Mouse (Mus musculus) lung, postnatal 25 days (tissue): ENCODE results near the gene Enpp4.

Experiments
- DNase-seq: peaks from one replicate; pipeline ENCODE4 v3.0.0; 2022; ENCODE audit warnings: low spot score

Enpp4 gene

GRCm38 (mm10) chr17:44105287-44106138 lies at the start of gene Enpp4:
Gene Enpp4, minus strand, starts transcription at chr17:44105809.
- peak; percentile 92 for DNase-seq

GRCm38 (mm10) chr17:44155204-44155603 lies 49.6 kb upstream of the Enpp4 start:
- peak; percentile 42 for DNase-seq

GRCm38 (mm10) chr17:44153871-44154270 lies 48.3 kb upstream of the Enpp4 start:
- peak; percentile 48 for DNase-seq

GRCm38 (mm10) chr17:44151889-44152288 lies 46.3 kb upstream of the Enpp4 start:
- peak; percentile 67 for DNase-seq

- DNase-seq, result peak; percentile 66
These were observed 45.5 kb upstream of the Enpp4 start for GRCm38 (mm10) chr17:44151130-44151529.

- no peak for DNase-seq
These were observed 42.7 kb upstream of the Enpp4 start for GRCm38 (mm10) chr17:44148109-44148846.

- no peak for DNase-seq
These were observed 40.2 kb upstream of the Enpp4 start for GRCm38 (mm10) chr17:44145806-44146205.

GRCm38 (mm10) chr17:44136863-44137640 lies 31.4 kb upstream of the Enpp4 start:
- no peak for DNase-seq

GRCm38 (mm10) chr17:44136018-44136417 lies 30.4 kb upstream of the Enpp4 start:
- no peak for DNase-seq

DNA sequence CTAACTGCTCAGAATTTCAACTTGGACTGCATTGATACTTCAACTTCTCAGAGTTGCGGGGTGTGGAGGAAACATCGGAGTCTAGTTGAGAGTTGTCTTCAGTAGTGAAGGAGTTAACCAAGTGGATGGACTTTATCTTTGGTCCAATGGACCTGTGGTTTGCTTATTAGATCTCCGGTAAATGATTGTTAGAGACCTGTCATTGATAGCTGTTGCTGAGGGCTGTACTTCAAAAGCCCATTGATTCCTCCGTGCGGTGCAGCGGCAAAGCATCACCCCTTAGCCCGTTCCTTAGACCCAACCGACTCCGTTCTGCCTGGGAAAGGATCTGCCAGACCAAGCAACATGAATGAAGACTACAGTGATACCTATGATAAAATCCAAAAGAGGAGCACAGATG lies 28.9 kb upstream of the Enpp4 start:
- DNase-seq, result no peak

DNA sequence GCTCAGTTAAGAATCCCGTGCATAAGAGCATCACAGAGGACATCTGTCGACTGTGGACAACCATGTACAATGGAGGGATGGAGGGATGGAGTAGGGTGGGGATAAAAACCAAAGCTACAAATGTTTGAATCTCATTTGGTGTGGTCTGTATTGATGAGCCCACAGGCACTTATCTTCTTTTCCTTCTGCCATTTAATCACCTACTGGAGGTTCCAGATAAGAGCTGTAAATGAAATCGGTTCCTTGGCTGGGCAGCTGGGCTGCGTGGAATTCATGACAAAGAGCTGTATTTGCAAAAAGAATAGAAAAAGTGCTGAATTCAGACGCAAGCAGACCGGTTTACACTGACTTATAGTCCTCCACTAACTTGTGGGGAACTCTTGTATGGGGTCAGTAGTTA lies 28.5 kb upstream of the Enpp4 start:
- no peak for DNase-seq

DNA sequence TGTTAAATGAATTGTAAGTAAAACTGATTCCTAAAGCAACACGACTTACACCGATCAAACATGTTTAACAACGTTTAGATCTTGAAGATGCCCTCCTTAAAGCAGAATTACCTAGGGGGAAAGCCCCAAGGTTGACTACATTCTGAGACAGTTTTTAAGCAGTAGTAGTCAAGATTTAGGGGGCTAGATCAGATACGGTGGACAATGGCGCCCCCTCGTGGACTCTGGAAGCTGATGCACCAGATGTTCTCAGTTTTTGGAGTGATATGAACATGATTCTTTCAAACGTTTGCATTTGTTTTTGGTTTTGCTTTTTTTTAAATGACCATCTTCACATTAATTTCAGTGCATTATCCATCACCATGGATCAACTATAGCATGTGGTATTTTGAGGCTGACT lies 24.8 kb upstream of the Enpp4 start:
- DNase-seq, result peak; percentile 65

DNA sequence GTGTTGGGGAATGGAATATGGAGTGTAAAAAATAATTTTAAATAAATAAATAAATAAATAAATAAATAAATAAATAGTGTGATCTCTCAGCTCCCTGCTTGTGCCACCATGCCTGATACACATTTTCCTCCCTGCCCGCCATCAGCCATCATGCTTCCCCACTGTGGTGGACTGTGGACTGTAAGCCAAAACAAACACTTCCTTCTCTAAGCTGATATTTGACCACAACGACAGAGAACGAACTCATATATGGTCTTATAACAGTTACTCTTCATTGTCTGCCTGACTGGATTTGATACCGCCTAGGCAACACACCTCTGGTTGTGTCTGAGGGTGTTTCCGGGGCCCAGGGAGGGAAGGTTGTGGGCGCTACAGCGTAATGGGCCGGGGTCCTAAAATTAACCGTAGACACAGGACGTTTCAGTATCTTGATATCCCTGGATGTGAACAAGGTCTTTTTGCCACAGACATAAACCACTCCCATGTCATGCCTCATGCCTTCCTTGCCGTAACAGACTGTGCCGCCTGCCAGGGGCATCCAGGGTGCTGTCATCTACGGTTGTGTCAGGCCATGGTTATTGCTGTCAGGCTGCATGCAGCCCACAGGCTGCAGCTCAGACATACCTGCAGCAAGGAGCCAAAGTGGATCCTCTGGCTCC lies 23.6 kb upstream of the Enpp4 start:
- DNase-seq, result no peak

GRCm38 (mm10) chr17:44121366-44122100 lies 15.9 kb upstream of the Enpp4 start:
- DNase-seq, result no peak

- no peak for DNase-seq
These were observed 12.6 kb upstream of the Enpp4 start for GRCm38 (mm10) chr17:44118231-44118630.

- no peak for DNase-seq
These were observed 12.1 kb upstream of the Enpp4 start for GRCm38 (mm10) chr17:44117721-44118120.

GRCm38 (mm10) chr17:44116584-44116983 lies 11.0 kb upstream of the Enpp4 start:
- DNase-seq, result no peak

DNA sequence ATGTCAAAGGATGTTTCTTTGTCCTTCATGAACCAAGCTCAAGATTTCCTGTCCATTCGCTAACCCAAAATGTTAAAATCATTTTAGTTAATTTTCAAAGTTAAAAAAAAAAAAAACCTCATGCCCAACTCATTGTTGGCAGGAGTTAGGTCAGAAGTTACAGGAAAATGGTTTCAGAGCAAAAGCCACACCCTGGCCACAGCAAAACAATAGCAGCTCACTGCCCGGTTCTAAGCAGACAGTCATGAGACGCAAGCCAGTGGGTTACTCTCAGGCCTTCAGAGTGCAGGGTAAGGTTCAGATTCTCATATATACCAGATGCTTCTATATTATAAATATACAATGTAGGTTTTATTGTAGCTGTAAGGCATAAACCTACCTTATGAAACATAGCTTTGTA lies 2.7 kb upstream of the Enpp4 start:
- peak; percentile 38 for DNase-seq

DNA sequence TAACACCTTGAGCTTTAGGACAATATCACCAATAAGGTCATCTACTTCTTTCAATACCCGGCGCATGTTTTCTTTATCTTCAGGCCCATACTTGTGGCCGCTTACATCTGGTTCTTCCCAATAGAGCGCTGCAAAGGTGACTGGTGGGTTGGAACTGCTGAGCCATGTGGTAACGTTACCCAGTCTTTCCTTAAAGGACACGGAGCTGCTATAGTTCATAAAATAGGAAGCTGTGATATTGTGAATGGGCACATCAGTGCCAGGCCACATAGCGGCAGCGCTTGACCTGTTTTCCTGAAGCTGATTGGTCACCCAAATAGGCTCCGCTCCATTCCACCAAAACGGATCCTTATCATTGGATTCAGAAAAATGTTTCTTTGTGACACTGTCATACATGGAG lies 3.6 kb downstream of the Enpp4 start:
- DNase-seq, result no peak

DNA sequence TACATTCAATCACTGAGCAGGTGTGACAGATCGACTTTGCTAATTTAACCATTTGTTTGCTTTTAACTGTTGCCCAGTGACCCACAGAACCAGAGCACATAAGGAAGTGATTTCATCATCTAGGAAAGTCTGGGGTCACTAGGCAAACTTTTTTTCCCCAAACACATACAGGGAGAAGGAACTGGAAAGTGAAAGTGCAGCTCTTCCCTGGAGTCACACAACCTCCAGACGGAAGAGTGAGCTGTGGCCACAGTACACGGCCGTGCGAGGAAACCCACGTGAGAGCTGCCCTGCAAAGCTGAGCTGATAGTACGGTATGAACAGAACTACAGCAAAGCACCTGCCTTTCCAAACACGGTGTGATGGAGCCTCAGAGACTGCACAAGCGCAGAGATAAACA lies 4.7 kb downstream of the Enpp4 start:
- peak; percentile 21 for DNase-seq

DNA sequence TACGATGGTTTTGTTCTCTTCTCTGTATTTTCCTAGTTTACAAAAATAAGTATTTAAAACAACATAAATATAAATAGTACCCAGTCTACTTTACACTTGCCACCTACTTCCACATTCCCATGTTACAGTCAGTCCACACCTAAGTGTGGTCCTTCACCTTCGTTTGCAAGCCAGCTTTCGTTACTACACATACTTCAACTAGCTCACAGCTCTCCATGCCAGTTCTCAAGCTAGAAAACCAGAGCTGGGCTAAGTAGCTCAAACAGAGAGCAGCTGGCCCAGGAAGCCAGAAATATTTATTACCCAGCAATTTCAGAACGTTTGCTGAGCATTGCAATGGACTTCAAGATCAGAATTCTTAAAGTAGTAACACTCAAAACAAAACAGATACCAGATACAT lies 5.1 kb downstream of the Enpp4 start:
- peak; percentile 33 for DNase-seq
